Mouse (Mus musculus) embryonic facial prominence, embryonic 14.5 days (tissue): Measurements from ENCODE around the gene Cdkn2aip. TPM values are rescaled to one million over a fixed set of nuclear protein-coding genes. Genes with fewer than 3 reads are reported as not detected.
A peak's percentile ranks its signal among the peaks of the same experiment; 100 is the strongest.

ENCODE experiments used
- ATAC-seq: fragments of 200-750 bp; cut with Nextera tagmentation; 2 replicates; pipeline ENCODE4 v1.8.0; 2017; ENCODE audit warnings: low read depth, moderate number of reproducible peaks, moderate TSS enrichment
- DNase-seq: peaks from one replicate; pipeline ENCODE4 v3.0.0-alpha.2; 2015; ENCODE audit warnings: low spot score
- H3K27ac ChIP-seq: fragments of 300-500 bp; sonication (generic); replicated peaks from 2 replicates; pipeline ENCODE4 v1.5.1; 2014; ENCODE audit warnings: low read depth, mild to moderate bottlenecking, low read length, moderate library complexity
- H3K27me3 ChIP-seq: fragments of 300-500 bp; sonication (generic); replicated peaks from 2 replicates; pipeline ENCODE4 v1.6.1; 2014; ENCODE audit warnings: low read length; ENCODE audit not compliant: control insufficient read depth, insufficient read depth
- H3K36me3 ChIP-seq: fragments of 300-500 bp; sonication (generic); 2 replicates; pipeline ENCODE4 v1.6.1; 2014; ENCODE audit warnings: low read length, mixed read lengths; ENCODE audit not compliant: control insufficient read depth, insufficient read depth
- H3K4me1 ChIP-seq: fragments of 300-500 bp; sonication (generic); 2 replicates; pipeline ENCODE4 v1.6.1; 2014; ENCODE audit warnings: antibody characterized with exemption, low read length; ENCODE audit not compliant: control insufficient read depth, insufficient read depth
- H3K4me2 ChIP-seq: fragments of 300-500 bp; sonication (generic); 2 replicates; pipeline ENCODE4 v1.6.1; 2014; ENCODE audit warnings: low read depth, mild to moderate bottlenecking, low read length, moderate library complexity, mixed read lengths
- H3K4me3 ChIP-seq: fragments of 300-500 bp; sonication (generic); 2 replicates; pipeline ENCODE4 v1.5.1; 2014; ENCODE audit warnings: low read depth, mild to moderate bottlenecking, low read length
- H3K9ac ChIP-seq: fragments of 300-500 bp; sonication (generic); 2 replicates; pipeline ENCODE4 v1.6.1; 2014; ENCODE audit warnings: low read depth, mild to moderate bottlenecking, low read length, moderate library complexity, mixed read lengths
- H3K9me3 ChIP-seq: fragments of 300-500 bp; sonication (generic); 2 replicates; pipeline ENCODE4 v1.6.1; 2016; ENCODE audit warnings: low read length; ENCODE audit not compliant: control insufficient read depth
- WGBS: fragments of 180-500 bp; shearing (Covaris S2); extraction: QIAGEN DNeasy Blood & Tissue Kit; methylation state at CpG from one replicate; pipeline ENCODE4 v1.1.7; 2014; 5-methylcytosine and 5-hydroxymethylcytosine counted together
- polyA plus RNA-seq: library from polyadenylated mRNA; unstranded; fragments of >200 nt; fragmentation: Nextera tagmentation; extraction: Ambion mirVana; gene quantifications from 2 replicates; pipeline ENCODE4 v1.2.1, GENCODE M21; 2014

The Cdkn2aip gene
- polyA plus RNA-seq, 1 experiment from 2014 or later, result 16.5 TPM

DNA sequence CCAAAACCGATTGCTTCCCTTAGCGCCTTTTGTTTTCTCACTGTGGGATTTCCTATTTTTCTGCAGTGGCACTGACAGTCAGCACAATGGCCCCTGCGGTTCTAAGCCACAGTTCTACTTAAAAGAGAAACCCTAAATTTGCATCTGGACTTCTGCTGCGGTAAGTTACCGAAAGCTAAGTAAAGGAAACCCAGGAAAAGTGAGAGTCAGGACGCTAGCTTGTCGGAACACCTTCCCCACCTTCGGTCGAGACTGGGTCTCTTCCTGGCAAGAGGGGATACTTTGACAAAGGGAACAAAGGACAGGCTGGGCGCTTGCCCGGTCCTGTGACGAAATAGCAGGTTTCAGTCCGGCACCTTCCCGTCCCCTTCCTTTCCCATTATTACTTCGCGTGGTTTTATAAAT is 23.1 kb downstream of the Cdkn2aip start:
- Histone ChIP-seq H3K4me2 (peak overlapping the region; percentile 46), H3K4me1 (no peaks in the 10 kb centered on the region), H3K9me3 (no peaks in the 10 kb centered on the region; the same call in 1 of the 2 replicates), H3K9ac (peak overlapping the region; percentile 44), H3K36me3 (no peaks in the 10 kb centered on the region), H3K4me3 (peak overlapping the region; percentile 17), H3K27me3 (no peaks in the 10 kb centered on the region), H3K27ac (no peak overlapping the region)
- 0 out of 2 replicates have a peak, but pooled peaks have one; percentile 41 for ATAC-seq
- DNase-seq, result no peak
- 4% methylated on average over 16 of the region's 16 CpGs for WGBS

GRCm38 (mm10) chr8:47689704-47690326 is 23.9 kb downstream of the Cdkn2aip start:
- Histone ChIP-seq H3K9me3 (no peaks in the 10 kb centered on the region; the same call in 1 of the 2 replicates), H3K27me3 (no peaks in the 10 kb centered on the region), H3K9ac (no peak overlapping the region), H3K27ac (no peak overlapping the region), H3K4me1 (no peaks in the 10 kb centered on the region), H3K36me3 (no peaks in the 10 kb centered on the region), H3K4me2 (no peak overlapping the region), H3K4me3 (no peak overlapping the region)
- DNase-seq (peak; percentile 58), ATAC-seq (no peak)
- WGBS, result 66% methylated on average over 12 of the region's 12 CpGs

- WGBS, result 76% methylated on average over 5 of the region's 5 CpGs
- Histone ChIP-seq H3K9me3 (no peaks in the 10 kb centered on the region), H3K4me1 (no peaks in the 10 kb centered on the region), H3K27me3 (no peaks in the 10 kb centered on the region), H3K4me3 (no peak overlapping the region), H3K27ac (no peak overlapping the region), H3K36me3 (no peaks in the 10 kb centered on the region), H3K4me2 (no peak overlapping the region), H3K9ac (no peak overlapping the region)
- DNase-seq, result no peak
- ATAC-seq, result no peak
Observed at GRCm38 (mm10) chr8:47684441-47684840, 29.3 kb downstream of the Cdkn2aip start.

- Histone ChIP-seq H3K4me3 (no peak overlapping the region), H3K4me2 (no peak overlapping the region), H3K9ac (no peak overlapping the region), H3K27ac (no peak overlapping the region), H3K36me3 (no peaks in the 10 kb centered on the region), H3K4me1 (no peaks in the 10 kb centered on the region), H3K9me3 (no peaks in the 10 kb centered on the region), H3K27me3 (no peaks in the 10 kb centered on the region)
- DNase-seq (no peak), ATAC-seq (no peak)
- WGBS, result 84% methylated on average over 9 of the region's 9 CpGs
Observed at GRCm38 (mm10) chr8:47683994-47684393, 29.7 kb downstream of the Cdkn2aip start.

- ATAC-seq (no peak), DNase-seq (no peak)
- whole genome bisulfite sequencing, result 85% methylated on average over 4 of the region's 4 CpGs
- H3K27ac ChIP-seq, result no peak overlapping the region
- no peak overlapping the region for H3K9ac ChIP-seq
- H3K36me3 ChIP-seq, result no peaks in the 10 kb centered on the region
- H3K4me3 ChIP-seq, result no peak overlapping the region
- no peaks in the 10 kb centered on the region for H3K9me3 ChIP-seq
- H3K4me2 ChIP-seq, result no peak overlapping the region
- H3K27me3 ChIP-seq, result no peaks in the 10 kb centered on the region
- no peaks in the 10 kb centered on the region for H3K4me1 ChIP-seq
Observed at GRCm38 (mm10) chr8:47680306-47680705, 33.4 kb downstream of the Cdkn2aip start.

GRCm38 (mm10) chr8:47679603-47680002 is 34.1 kb downstream of the Cdkn2aip start:
- H3K27ac ChIP-seq, result no peak overlapping the region
- WGBS, result 67% methylated on average over 1 of the region's 1 CpGs
- no peak for ATAC-seq
- no peak overlapping the region for H3K4me3 ChIP-seq
- no peak overlapping the region for H3K4me2 ChIP-seq
- no peaks in the 10 kb centered on the region for H3K27me3 ChIP-seq
- no peaks in the 10 kb centered on the region for H3K9me3 ChIP-seq
- no peaks in the 10 kb centered on the region for H3K4me1 ChIP-seq
- no peak overlapping the region for H3K9ac ChIP-seq
- DNase-seq, result no peak
- no peaks in the 10 kb centered on the region for H3K36me3 ChIP-seq

DNA sequence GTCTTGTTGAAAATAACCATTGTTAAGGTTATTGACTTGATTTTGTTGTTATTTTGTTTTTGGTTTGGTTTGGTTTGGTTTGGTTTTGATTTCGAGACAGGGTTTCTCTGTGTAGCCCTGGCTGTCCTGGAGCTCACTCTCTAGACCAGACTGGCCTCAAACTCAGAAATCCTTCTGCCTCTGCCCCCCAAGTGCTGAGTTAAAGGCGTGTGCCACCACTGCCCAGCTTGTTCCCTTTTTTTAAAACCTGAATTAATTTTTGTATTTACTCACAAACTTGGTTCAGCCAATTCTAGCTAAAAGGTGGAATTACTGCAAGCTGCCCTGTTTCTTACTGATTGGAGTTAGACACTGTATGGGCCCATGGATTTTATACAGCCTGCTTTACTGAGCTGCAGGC is 37.1 kb downstream of the Cdkn2aip start:
- ATAC-seq, result no peak

GRCm38 (mm10) chr8:47676224-47676623 is 37.5 kb downstream of the Cdkn2aip start:
- peak overlapping the region; percentile 97 for H3K4me3 ChIP-seq
- peak overlapping the region; percentile 66 for H3K4me2 ChIP-seq
- no peak for ATAC-seq
- H3K27me3 ChIP-seq, result no peaks in the 10 kb centered on the region
- H3K4me1 ChIP-seq, result no peaks in the 10 kb centered on the region; the same call in 1 of the 2 replicates
- H3K27ac ChIP-seq, result no peak overlapping the region
- peak overlapping the region; percentile 76 for H3K9ac ChIP-seq
- H3K36me3 ChIP-seq, result no peaks in the 10 kb centered on the region
- 2% methylated on average over 15 of the region's 15 CpGs for WGBS
- no peak for DNase-seq
- no peaks in the 10 kb centered on the region for H3K9me3 ChIP-seq

More for the DNA sequence above, 37.1 kb downstream of the Cdkn2aip start:
- Histone ChIP-seq H3K9ac (no peak overlapping the region), H3K27ac (no peak overlapping the region), H3K27me3 (no peaks in the 10 kb centered on the region), H3K4me1 (no peaks in the 10 kb centered on the region; the same call in 1 of the 2 replicates), H3K4me3 (peak overlapping the region; percentile 97), H3K4me2 (peak overlapping the region; percentile 66), H3K9me3 (no peaks in the 10 kb centered on the region), H3K36me3 (no peaks in the 10 kb centered on the region)
- DNase-seq, result no peak
- 35% methylated on average over 2 of the region's 2 CpGs for WGBS

GRCm38 (mm10) chr8:47675786-47676185 is 37.9 kb downstream of the Cdkn2aip start:
- Histone ChIP-seq H3K9me3 (no peaks in the 10 kb centered on the region), H3K4me2 (peak overlapping the region; percentile 66), H3K4me3 (peak overlapping the region; percentile 97), H3K27ac (peak overlapping the region; percentile 89), H3K27me3 (no peaks in the 10 kb centered on the region), H3K4me1 (no peaks in the 10 kb centered on the region; the same call in 1 of the 2 replicates), H3K36me3 (no peaks in the 10 kb centered on the region), H3K9ac (peak overlapping the region; percentile 76)
- ATAC-seq (peak; percentile 8), DNase-seq (peak; percentile 73)
- 0% methylated on average over 14 of the region's 20 CpGs for WGBS
